Mouse (Mus musculus) heart, postnatal 0 days (tissue): ENCODE results near the gene Ppcs. TPM values are rescaled to one million over a fixed set of nuclear protein-coding genes. Genes with fewer than 3 reads are reported as not detected.

ENCODE experiments used
- ATAC-seq: fragments of 200-750 bp; cut with Nextera tagmentation; 2 replicates; pipeline ENCODE4 v1.8.0; 2017; ENCODE audit warnings: low read depth, moderate number of reproducible peaks, moderate library complexity; ENCODE audit not compliant: insufficient read depth
- DNase-seq: peaks from one replicate; pipeline ENCODE4 v3.0.0-alpha.2; 2016; ENCODE audit warnings: low spot score
- H3K27ac ChIP-seq: fragments of 300-500 bp; sonication (generic); 2 replicates; pipeline ENCODE4 v1.5.1; 2014; ENCODE audit warnings: low read depth, mild to moderate bottlenecking
- H3K27me3 ChIP-seq: fragments of 300-500 bp; sonication (generic); 2 replicates; pipeline ENCODE4 v1.6.1; 2014; ENCODE audit warnings: low read length, mixed read lengths; ENCODE audit not compliant: control insufficient read depth, insufficient read depth
- H3K36me3 ChIP-seq: fragments of 300-500 bp; sonication (generic); replicated peaks from 2 replicates; pipeline ENCODE4 v1.6.1; 2014; ENCODE audit warnings: low read length, mixed read lengths; ENCODE audit not compliant: control insufficient read depth, insufficient read depth
- H3K4me1 ChIP-seq: fragments of 300-500 bp; sonication (generic); 2 replicates; pipeline ENCODE4 v1.6.1; 2014; ENCODE audit warnings: antibody characterized with exemption; ENCODE audit not compliant: control insufficient read depth, insufficient read depth
- H3K4me2 ChIP-seq: fragments of 300-500 bp; sonication (generic); 2 replicates; pipeline ENCODE4 v1.6.1; 2014; ENCODE audit warnings: low read depth, mild to moderate bottlenecking, low read length, moderate library complexity
- H3K4me3 ChIP-seq: fragments of 300-500 bp; sonication (generic); 2 replicates; pipeline ENCODE4 v1.5.1; 2014; ENCODE audit warnings: low read depth, low read length
- H3K9ac ChIP-seq: fragments of 300-500 bp; sonication (generic); replicated peaks from 2 replicates; pipeline ENCODE4 v1.6.1; 2014; ENCODE audit warnings: low read depth, low read length, mixed read lengths
- H3K9me3 ChIP-seq: fragments of 300-500 bp; sonication (generic); replicated peaks from 2 replicates; pipeline ENCODE4 v1.6.1; 2016; ENCODE audit warnings: low read length; ENCODE audit not compliant: control insufficient read depth
- CTCF ChIP-seq: IDR thresholded peaks from 2 replicates; pipeline ENCODE4 v1.5.1; 2016; ENCODE audit warnings: antibody characterized with exemption, control low read depth, low read depth
- EP300 ChIP-seq: IDR thresholded peaks from 2 replicates; pipeline ENCODE4 v1.6.1; 2016; ENCODE audit warnings: antibody characterized with exemption, low read depth
- WGBS: fragments of 180-500 bp; shearing (Covaris S2); extraction: QIAGEN DNeasy Blood & Tissue Kit; methylation state at CpG from one replicate; pipeline ENCODE4 v1.1.7; 2014; 5-methylcytosine and 5-hydroxymethylcytosine counted together
- polyA plus RNA-seq: library from polyadenylated mRNA; unstranded; fragments of >200 nt; fragmentation: Nextera tagmentation; extraction: Ambion mirVana; gene quantifications from 2 replicates; pipeline ENCODE4 v1.2.1, GENCODE M21; 2015
- total RNA-seq: library from RNA; depleted of rRNA; stranded (reverse); fragments of >200 nt; gene quantifications from 2 replicates; pipeline ENCODE4 v1.2.3, GENCODE M21; 2014; ENCODE audit warnings: low replicate concordance

The Ppcs gene
- total and polyA plus RNA-seq, 2 experiments from 2014 or later, result 22.5 to 40.0 TPM

GRCm38 (mm10) chr4:119453128-119453527 is 30.9 kb upstream of the Ppcs start:
- Histone ChIP-seq H3K9me3 (no peaks in the 10 kb centered on the region), H3K4me3 (no peak overlapping the region), H3K27ac (no peak overlapping the region), H3K9ac (no peak overlapping the region), H3K36me3 (no peaks in the 10 kb centered on the region), H3K4me2 (no peak overlapping the region), H3K4me1 (0 out of 2 replicates have a peak, but pooled peaks cover 3% of the 10 kb centered on the region), H3K27me3 (no peaks in the 10 kb centered on the region)
- ATAC-seq (no peak), DNase-seq (no peak)
- WGBS, result 50% methylated on average over 5 of the region's 5 CpGs
- TF ChIP-seq EP300 (no peak), CTCF (no peak)

- DNase-seq (no peak), ATAC-seq (no peak)
- no peaks in the 10 kb centered on the region for H3K36me3 ChIP-seq
Observed at GRCm38 (mm10) chr4:119450436-119450835, 28.2 kb upstream of the Ppcs start.

GRCm38 (mm10) chr4:119447786-119448185 is 25.6 kb upstream of the Ppcs start:
- Histone ChIP-seq H3K9me3 (no peaks in the 10 kb centered on the region), H3K4me1 (no peaks in the 10 kb centered on the region), H3K27me3 (no peaks in the 10 kb centered on the region), H3K4me3 (no peak overlapping the region), H3K9ac (no peak overlapping the region), H3K36me3 (no peaks in the 10 kb centered on the region), H3K27ac (no peak overlapping the region), H3K4me2 (no peak overlapping the region)
- 67% methylated on average over 3 of the region's 3 CpGs for WGBS
- ATAC-seq, result no peak
- TF ChIP-seq EP300 (no peak), CTCF (no peak)
- DNase-seq, result no peak

More at GRCm38 (mm10) chr4:119450436-119450835, 28.2 kb upstream of the Ppcs start:
- H3K27me3 ChIP-seq, result no peaks in the 10 kb centered on the region
- H3K4me3 ChIP-seq, result no peak overlapping the region
- no peak overlapping the region for H3K27ac ChIP-seq
- H3K4me2 ChIP-seq, result no peak overlapping the region
- TF ChIP-seq CTCF (no peak), EP300 (no peak)
- WGBS, result 63% methylated on average over 7 of the region's 7 CpGs
- no peak overlapping the region for H3K9ac ChIP-seq
- H3K9me3 ChIP-seq, result no peaks in the 10 kb centered on the region
- H3K4me1 ChIP-seq, result 0 out of 2 replicates have a peak, but pooled peaks cover 3% of the 10 kb centered on the region

- no peak for DNase-seq
- H3K4me2 ChIP-seq, result no peak overlapping the region
- no peak overlapping the region for H3K4me3 ChIP-seq
- H3K27ac ChIP-seq, result no peak overlapping the region
- no peaks in the 10 kb centered on the region for H3K27me3 ChIP-seq
- no peaks in the 10 kb centered on the region for H3K4me1 ChIP-seq
- ATAC-seq, result no peak
- H3K36me3 ChIP-seq, result no peaks in the 10 kb centered on the region
- no peaks in the 10 kb centered on the region for H3K9me3 ChIP-seq
- TF ChIP-seq EP300, result no peak
- TF ChIP-seq CTCF, result no peak
- 92% methylated on average over 6 of the region's 6 CpGs for WGBS
- no peak overlapping the region for H3K9ac ChIP-seq
Observed at GRCm38 (mm10) chr4:119447261-119447660, 25.0 kb upstream of the Ppcs start.

GRCm38 (mm10) chr4:119442539-119442938 is 20.3 kb upstream of the Ppcs start:
- DNase-seq (no peak), ATAC-seq (no peak)
- Histone ChIP-seq H3K9me3 (no peaks in the 10 kb centered on the region), H3K27me3 (no peaks in the 10 kb centered on the region), H3K27ac (no peak overlapping the region), H3K4me3 (no peak overlapping the region), H3K36me3 (no peaks in the 10 kb centered on the region), H3K4me2 (no peak overlapping the region), H3K9ac (no peak overlapping the region), H3K4me1 (no peaks in the 10 kb centered on the region)
- no peak for TF ChIP-seq EP300
- no peak for TF ChIP-seq CTCF
- WGBS, result 53% methylated on average over 6 of the region's 6 CpGs

GRCm38 (mm10) chr4:119441836-119442235 is 19.6 kb upstream of the Ppcs start:
- H3K36me3 ChIP-seq, result no peaks in the 10 kb centered on the region
- H3K4me2 ChIP-seq, result no peak overlapping the region
- no peaks in the 10 kb centered on the region for H3K9me3 ChIP-seq
- no peak overlapping the region for H3K9ac ChIP-seq
- no peaks in the 10 kb centered on the region for H3K27me3 ChIP-seq
- H3K27ac ChIP-seq, result no peak overlapping the region
- WGBS, result 79% methylated on average over 4 of the region's 4 CpGs
- ATAC-seq (no peak), DNase-seq (no peak)
- TF ChIP-seq CTCF (no peak), EP300 (no peak)
- H3K4me1 ChIP-seq, result no peaks in the 10 kb centered on the region
- H3K4me3 ChIP-seq, result no peak overlapping the region
